Mouse (Mus musculus) embryonic fibroblast, embryonic 13.5 days (primary cell): ENCODE measurements at regions not wholly inside any gene's neighbourhood (a gene's known extent, or its start where the extent isn't known, plus 50 kb on each side); places are given as distances from the start of the nearest gene placed in this dataset.

Experiments used
- H3K27ac ChIP-seq: 2 replicates; pipeline ENCODE4 v1.5.1; 2012; ENCODE audit warnings: low read length, control low read depth, inconsistent platforms; ENCODE audit not compliant: insufficient read depth
- H3K4me1 ChIP-seq: 2 replicates; pipeline ENCODE4 v1.6.1; 2011; ENCODE audit warnings: low read length; ENCODE audit not compliant: control insufficient read depth, insufficient read depth
- H3K4me3 ChIP-seq: 2 replicates; pipeline ENCODE4 v1.5.1; 2011; ENCODE audit warnings: mild to moderate bottlenecking, control low read depth, low read length; ENCODE audit not compliant: insufficient read depth
- CTCF ChIP-seq: IDR thresholded peaks from 2 replicates; pipeline ENCODE4 v1.5.1; 2011; ENCODE audit warnings: mild to moderate bottlenecking, control low read depth, low read length, moderate library complexity, borderline replicate concordance; ENCODE audit not compliant: insufficient read depth
- POLR2A ChIP-seq: IDR thresholded peaks from 2 replicates; pipeline ENCODE4 v1.6.1; 2011; ENCODE audit warnings: low read depth, mild to moderate bottlenecking, control low read depth, low read length, moderate library complexity

DNA sequence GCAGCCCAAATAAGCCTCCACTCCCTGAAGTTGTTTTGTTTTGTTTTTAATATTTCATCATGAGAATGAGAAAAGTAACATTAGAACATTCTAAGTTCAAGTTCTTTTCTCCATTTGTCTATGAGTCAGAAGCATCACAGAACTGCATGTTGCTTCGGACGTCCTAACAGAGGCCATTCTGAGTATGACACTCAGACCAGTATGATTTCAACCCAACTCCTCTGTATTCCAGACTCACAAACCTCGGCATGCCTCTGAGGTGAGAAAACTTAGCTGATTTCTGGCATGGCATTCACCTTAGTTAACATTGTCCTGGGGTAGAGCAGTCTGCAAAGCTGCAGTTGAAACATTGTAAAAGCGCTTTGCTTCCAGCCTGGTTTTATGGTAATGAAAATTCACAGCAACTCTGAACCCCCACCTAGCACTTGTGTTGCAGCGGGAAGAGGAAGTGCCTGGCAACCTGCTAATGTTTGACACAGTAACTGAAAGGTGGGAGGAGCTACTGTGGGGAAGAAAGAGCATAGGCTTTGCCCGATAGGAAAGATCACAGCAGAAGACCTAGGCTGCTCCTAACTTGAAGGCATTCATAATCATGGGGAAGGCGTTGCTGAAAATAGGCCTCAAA is 104.8 kb upstream of the Irs2 start:
- Histone ChIP-seq H3K4me1 (no peaks in the 10 kb centered on the region), H3K27ac (no peak overlapping the region), H3K4me3 (no peak overlapping the region)
- no peak for TF ChIP-seq CTCF
- no peak for TF ChIP-seq POLR2A

GRCm38 (mm10) chr8:11111987-11112386 is 103.7 kb upstream of the Irs2 start:
- TF ChIP-seq CTCF (no peak), POLR2A (no peak)
- Histone ChIP-seq H3K4me1 (no peaks in the 10 kb centered on the region), H3K4me3 (no peak overlapping the region), H3K27ac (no peak overlapping the region)

DNA sequence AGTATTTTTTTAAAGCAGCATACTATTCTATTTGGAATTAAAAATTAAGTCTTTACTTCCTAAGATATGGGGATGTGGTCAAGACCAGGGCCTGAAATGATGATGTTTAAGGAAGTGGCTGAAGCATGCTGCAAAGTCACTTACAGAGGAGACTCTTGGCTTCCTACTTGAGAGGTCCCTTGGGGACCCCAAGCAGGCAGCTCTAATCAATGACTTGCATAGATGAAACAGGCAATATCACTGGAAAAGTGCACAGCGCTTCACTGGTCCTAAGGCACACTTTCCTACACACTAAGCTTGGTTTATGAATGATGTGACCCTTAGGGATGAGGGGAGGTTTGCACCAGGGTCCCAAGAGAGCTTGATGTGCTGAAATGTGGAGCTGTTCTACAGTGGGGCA is 99.2 kb upstream of the Irs2 start:
- H3K27ac ChIP-seq: no peak overlapping the region
- no peak overlapping the region for H3K4me3 ChIP-seq
- no peaks in the 10 kb centered on the region for H3K4me1 ChIP-seq
- no peak for TF ChIP-seq CTCF
- TF ChIP-seq POLR2A: no peak

GRCm38 (mm10) chr8:11107021-11107420 is 98.8 kb upstream of the Irs2 start:
- Histone ChIP-seq H3K4me3 (no peak overlapping the region), H3K27ac (no peak overlapping the region), H3K4me1 (no peaks in the 10 kb centered on the region)
- no peak for TF ChIP-seq CTCF
- TF ChIP-seq POLR2A: no peak

GRCm38 (mm10) chr8:11103745-11104607 is 95.7 kb upstream of the Irs2 start:
- TF ChIP-seq POLR2A (no peak), CTCF (no peak)

DNA sequence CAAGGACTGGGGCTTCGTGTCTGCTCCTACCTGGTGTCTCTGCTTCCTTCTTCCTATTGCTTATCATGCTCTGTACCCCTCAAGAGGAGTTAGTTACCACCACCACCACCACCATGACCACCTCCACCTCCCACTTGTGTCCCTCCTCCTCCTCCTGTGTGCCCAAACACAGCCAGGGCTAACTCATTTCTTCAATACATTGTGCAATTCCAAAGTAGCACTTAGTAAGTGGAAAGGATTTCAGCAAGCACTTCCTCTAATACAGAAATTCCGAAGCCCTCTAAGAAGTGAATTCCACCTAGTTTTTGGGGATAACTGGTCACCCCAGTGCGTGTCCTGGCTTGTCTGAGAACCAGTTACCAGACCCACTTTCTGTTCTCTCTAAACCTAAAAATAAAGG is 92.1 kb upstream of the Irs2 start:
- Histone ChIP-seq H3K4me3 (no peak overlapping the region), H3K4me1 (peaks cover 6% of the 10 kb centered on the region), H3K27ac (no peak overlapping the region; the same call in 1 of the 2 replicates)
- TF ChIP-seq CTCF (no peak), POLR2A (no peak)

More at GRCm38 (mm10) chr8:11103745-11104607, 95.7 kb upstream of the Irs2 start:
- H3K4me3 ChIP-seq: no peak overlapping the region
- peaks cover 3% of the 10 kb centered on the region; the same call in 1 of the 2 replicates for H3K4me1 ChIP-seq
- no peak overlapping the region for H3K27ac ChIP-seq

DNA sequence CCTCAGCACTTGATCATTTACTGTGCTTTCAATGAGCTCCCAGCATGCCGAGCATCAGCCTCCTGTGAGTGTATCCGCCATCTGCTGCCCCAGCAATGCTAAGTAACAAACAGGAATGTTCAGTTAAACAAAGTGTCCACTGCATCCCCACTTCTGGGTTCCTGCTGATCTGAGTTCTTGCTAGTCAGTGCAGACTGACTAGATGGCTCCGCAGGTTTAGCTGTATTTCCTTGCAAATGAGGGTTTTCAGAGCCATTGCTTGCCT is 91.3 kb upstream of the Irs2 start:
- H3K27ac ChIP-seq: peak overlapping the region; percentile 58
- TF ChIP-seq CTCF (no peak), POLR2A (no peak)
- H3K4me3 ChIP-seq: no peak overlapping the region
- peaks cover 6% of the 10 kb centered on the region for H3K4me1 ChIP-seq

DNA sequence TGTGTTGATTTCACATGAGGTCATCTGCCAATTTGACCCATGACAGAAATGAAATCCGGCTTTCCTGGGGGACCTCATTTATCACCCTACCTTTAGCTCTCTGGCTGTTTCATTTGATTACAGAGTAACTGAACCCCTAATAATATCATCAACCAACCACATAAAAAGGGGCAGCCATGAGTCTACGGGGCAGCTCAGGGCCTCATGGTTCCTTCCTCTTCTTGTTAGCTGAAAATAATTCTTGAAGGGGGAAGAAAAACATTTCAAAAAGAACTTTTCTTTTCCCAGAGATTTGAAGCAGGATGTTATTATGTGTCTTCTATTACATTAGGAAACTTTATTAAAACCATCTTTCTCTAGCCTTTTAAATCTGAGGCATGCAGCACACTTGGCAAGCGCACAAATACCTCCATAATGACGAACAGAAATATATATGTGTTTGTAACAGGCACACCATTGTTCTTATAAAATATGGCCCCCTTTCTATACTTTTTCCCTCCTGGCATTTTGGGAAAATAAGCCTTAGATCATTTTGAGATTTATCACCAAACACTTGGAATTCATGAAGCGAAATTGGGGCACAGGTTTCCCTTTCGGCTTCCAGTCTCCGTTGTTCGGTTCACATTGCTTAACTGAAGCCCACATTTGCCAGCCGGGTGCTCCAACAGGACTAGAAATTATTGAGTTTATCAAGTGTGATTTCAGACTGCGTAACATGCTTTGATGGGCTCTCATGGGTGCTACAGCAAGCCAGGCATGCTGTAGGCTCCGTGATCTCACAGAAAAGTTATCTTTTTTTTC is 90.7 kb upstream of the Irs2 start:
- H3K4me3 ChIP-seq: no peak overlapping the region
- H3K27ac ChIP-seq: peak overlapping the region; percentile 84
- peaks cover 6% of the 10 kb centered on the region for H3K4me1 ChIP-seq
- no peak for TF ChIP-seq CTCF
- TF ChIP-seq POLR2A: no peak

DNA sequence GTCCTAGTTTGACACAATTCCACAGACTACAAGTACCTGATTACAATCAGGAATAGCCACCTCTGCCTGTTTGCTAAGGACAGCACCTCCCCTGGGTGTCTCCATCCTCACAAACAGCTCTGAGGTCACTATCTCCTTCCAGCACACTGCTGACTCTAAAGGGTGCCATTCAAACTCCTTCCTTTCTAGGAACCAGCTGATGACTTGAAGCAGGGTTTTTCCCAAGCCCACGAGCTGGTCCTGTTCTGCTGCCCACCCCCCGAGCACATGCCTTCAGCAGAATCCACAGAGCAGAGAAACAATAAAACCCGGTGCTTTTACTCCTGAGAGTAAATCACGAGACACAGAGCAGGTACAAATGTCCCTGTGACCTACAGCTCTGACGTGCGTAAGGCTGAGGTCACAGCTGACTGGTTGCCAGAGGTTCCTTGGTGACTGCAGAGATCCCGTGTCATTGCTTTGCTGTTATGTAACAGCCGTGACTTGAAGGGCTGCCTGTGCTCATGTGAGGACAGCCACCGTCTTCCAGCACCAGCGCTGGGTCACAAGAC is 90.0 kb upstream of the Irs2 start:
- Histone ChIP-seq H3K4me1 (peaks cover 6% of the 10 kb centered on the region), H3K27ac (peak overlapping the region; percentile 84), H3K4me3 (no peak overlapping the region)
- TF ChIP-seq CTCF: no peak
- no peak for TF ChIP-seq POLR2A
